Mouse (Mus musculus): ENCODE measurements at regions not wholly inside any gene's neighbourhood (a gene's known extent, or its start where the extent isn't known, plus 50 kb on each side); places are given as distances from the start of the nearest gene placed in this dataset.

DNA sequence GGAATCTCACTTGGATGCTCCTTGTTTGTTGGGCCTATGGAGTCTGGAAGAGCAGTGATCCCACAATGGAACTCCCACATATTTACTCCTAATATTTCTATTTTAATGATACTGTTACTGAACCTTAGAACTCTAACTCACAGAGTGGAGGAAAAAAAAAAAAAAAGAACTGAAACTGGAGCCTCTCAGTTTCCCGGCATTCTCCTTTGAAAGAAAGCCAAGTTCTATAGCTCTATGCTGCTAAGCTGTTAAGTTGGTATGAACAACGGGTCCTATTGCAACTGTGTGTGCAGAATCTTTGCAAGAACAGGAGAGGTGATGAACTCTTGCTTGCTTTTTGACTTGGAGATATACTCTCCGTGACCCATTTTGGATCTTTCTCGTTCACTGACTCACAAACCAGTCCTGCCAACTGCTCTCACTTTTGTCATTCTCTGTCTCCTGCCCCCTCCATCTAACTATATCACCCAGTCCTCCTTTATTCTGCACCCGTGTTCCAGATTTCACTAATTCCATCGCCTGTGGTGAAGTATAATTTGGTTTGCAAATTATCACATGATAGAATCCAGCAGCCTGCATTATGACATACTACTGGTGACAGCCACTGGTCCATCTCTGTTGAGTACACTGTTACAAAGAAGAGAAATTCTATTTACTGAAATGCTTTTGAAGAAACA is 92.6 kb upstream of the Ctsc start:
- DNase-seq (ENCODE audit: low spot score) (no peak), ATAC-seq (ENCODE audit: low FRiP score) (no peak)
- 84% methylated on average over 6 of the region's 6 CpGs for WGBS
- no peak overlapping the region for H3K9ac ChIP-seq (ENCODE audit: low read depth, low read length)
- H3K27ac ChIP-seq (ENCODE audit: low read depth, low read length), result no peak overlapping the region
- H3K36me3 ChIP-seq (ENCODE audit: control insufficient read depth, insufficient read depth, low read length), result no peaks in the 10 kb centered on the region
- H3K27me3 ChIP-seq (ENCODE audit: control insufficient read depth, insufficient read depth, low read length), result no peaks in the 10 kb centered on the region
- H3K9me3 ChIP-seq (ENCODE audit: control insufficient read depth, low read length), result no peaks in the 10 kb centered on the region
- H3K4me3 ChIP-seq (ENCODE audit: low read depth, low read length), result no peak overlapping the region
- no peaks in the 10 kb centered on the region for H3K4me1 ChIP-seq (replicated peaks; ENCODE audit: control insufficient read depth, insufficient read depth, low read length)
- no peak overlapping the region for H3K4me2 ChIP-seq (replicated peaks; ENCODE audit: low read depth, low read length)

GRCm38 (mm10) chr7:88187555-88187954 is 90.3 kb upstream of the Ctsc start:
- 74% methylated on average over 2 of the region's 2 CpGs for WGBS
- Histone ChIP-seq H3K9me3 (ENCODE audit: control insufficient read depth, low read length) (no peaks in the 10 kb centered on the region), H3K4me2 (replicated peaks; ENCODE audit: low read depth, low read length) (no peak overlapping the region), H3K9ac (ENCODE audit: low read depth, low read length) (no peak overlapping the region), H3K27ac (ENCODE audit: low read depth, low read length) (no peak overlapping the region), H3K4me1 (replicated peaks; ENCODE audit: control insufficient read depth, insufficient read depth, low read length) (no peaks in the 10 kb centered on the region), H3K4me3 (ENCODE audit: low read depth, low read length) (no peak overlapping the region), H3K27me3 (ENCODE audit: control insufficient read depth, insufficient read depth, low read length) (no peaks in the 10 kb centered on the region), H3K36me3 (ENCODE audit: control insufficient read depth, insufficient read depth, low read length) (no peaks in the 10 kb centered on the region)
- ATAC-seq (ENCODE audit: low FRiP score) (no peak), DNase-seq (ENCODE audit: low spot score) (no peak)

DNA sequence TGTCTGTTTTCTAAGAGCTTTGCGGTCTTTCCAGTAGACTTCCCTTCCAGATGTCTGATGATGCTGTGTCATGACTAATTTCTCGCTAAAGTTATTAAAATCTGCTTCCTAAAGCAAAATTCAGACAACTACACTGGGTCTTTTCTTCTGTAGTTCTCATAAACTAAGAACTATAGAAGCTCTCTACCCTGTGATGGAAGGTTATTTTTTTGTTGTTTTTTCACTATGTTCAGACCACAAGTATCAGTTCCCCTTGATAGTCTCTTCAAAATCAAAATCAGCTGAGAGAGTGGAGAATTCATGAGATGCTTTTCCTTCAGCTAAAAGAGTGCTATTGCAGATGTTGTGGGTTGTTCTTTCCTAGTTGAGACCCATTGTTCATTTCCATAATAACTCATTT is 85.1 kb upstream of the Ctsc start:
- no peak overlapping the region for H3K27ac ChIP-seq (ENCODE audit: low read depth, low read length)
- DNase-seq (ENCODE audit: low spot score) (no peak), ATAC-seq (ENCODE audit: low FRiP score) (no peak)
- no peaks in the 10 kb centered on the region for H3K9me3 ChIP-seq (ENCODE audit: control insufficient read depth, low read length)
- H3K4me2 ChIP-seq (replicated peaks; ENCODE audit: low read depth, low read length), result no peak overlapping the region
- H3K9ac ChIP-seq (ENCODE audit: low read depth, low read length), result no peak overlapping the region
- 90% methylated on average over 2 of the region's 2 CpGs for WGBS
- no peaks in the 10 kb centered on the region for H3K4me1 ChIP-seq (replicated peaks; ENCODE audit: control insufficient read depth, insufficient read depth, low read length)
- no peaks in the 10 kb centered on the region for H3K36me3 ChIP-seq (ENCODE audit: control insufficient read depth, insufficient read depth, low read length)
- H3K4me3 ChIP-seq (ENCODE audit: low read depth, low read length), result no peak overlapping the region
- no peaks in the 10 kb centered on the region for H3K27me3 ChIP-seq (ENCODE audit: control insufficient read depth, insufficient read depth, low read length)

DNA sequence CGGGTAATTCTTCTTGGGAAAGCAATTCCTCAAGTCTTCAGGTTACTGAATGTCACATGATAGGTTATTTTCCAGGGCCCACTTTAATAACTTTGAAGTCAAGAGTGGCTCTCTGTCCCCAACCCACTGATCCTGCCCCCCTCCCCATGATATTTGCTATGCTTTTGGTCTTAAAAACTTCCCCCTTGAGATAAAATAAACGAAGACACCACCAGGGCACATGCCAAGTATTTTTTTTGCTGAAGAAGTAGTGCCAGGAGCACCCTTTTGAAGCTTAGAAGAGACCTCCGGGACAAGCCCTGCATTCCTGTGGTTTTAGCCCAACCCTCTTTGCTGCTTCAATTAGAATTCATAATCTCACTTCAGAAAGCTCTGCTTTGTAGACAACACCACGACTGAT is 78.8 kb upstream of the Ctsc start:
- H3K4me2 ChIP-seq (replicated peaks; ENCODE audit: low read depth, low read length), result no peak overlapping the region
- no peak for ATAC-seq (ENCODE audit: low FRiP score)
- H3K4me1 ChIP-seq (replicated peaks; ENCODE audit: control insufficient read depth, insufficient read depth, low read length), result no peaks in the 10 kb centered on the region
- no peaks in the 10 kb centered on the region for H3K27me3 ChIP-seq (ENCODE audit: control insufficient read depth, insufficient read depth, low read length)
- no peak overlapping the region for H3K27ac ChIP-seq (ENCODE audit: low read depth, low read length)
- H3K36me3 ChIP-seq (ENCODE audit: control insufficient read depth, insufficient read depth, low read length), result no peaks in the 10 kb centered on the region
- H3K9me3 ChIP-seq (ENCODE audit: control insufficient read depth, low read length), result no peaks in the 10 kb centered on the region
- no peak overlapping the region for H3K4me3 ChIP-seq (ENCODE audit: low read depth, low read length)
- WGBS, result 59% methylated on average over 4 of the region's 4 CpGs
- no peak for DNase-seq (ENCODE audit: low spot score)
- H3K9ac ChIP-seq (ENCODE audit: low read depth, low read length), result no peak overlapping the region

- Histone ChIP-seq H3K4me2 (replicated peaks; ENCODE audit: low read depth, low read length) (no peak overlapping the region), H3K4me1 (replicated peaks; ENCODE audit: control insufficient read depth, insufficient read depth, low read length) (no peaks in the 10 kb centered on the region), H3K27me3 (ENCODE audit: control insufficient read depth, insufficient read depth, low read length) (no peaks in the 10 kb centered on the region), H3K9me3 (ENCODE audit: control insufficient read depth, low read length) (no peaks in the 10 kb centered on the region), H3K4me3 (ENCODE audit: low read depth, low read length) (no peak overlapping the region), H3K36me3 (ENCODE audit: control insufficient read depth, insufficient read depth, low read length) (no peaks in the 10 kb centered on the region), H3K27ac (ENCODE audit: low read depth, low read length) (no peak overlapping the region), H3K9ac (ENCODE audit: low read depth, low read length) (no peak overlapping the region)
- 86% methylated on average over 5 of the region's 5 CpGs for WGBS
- no peak for DNase-seq (ENCODE audit: low spot score)
- ATAC-seq (ENCODE audit: low FRiP score), result no peak
These were observed 77.9 kb upstream of the Ctsc start for GRCm38 (mm10) chr7:88199929-88200538.

DNA sequence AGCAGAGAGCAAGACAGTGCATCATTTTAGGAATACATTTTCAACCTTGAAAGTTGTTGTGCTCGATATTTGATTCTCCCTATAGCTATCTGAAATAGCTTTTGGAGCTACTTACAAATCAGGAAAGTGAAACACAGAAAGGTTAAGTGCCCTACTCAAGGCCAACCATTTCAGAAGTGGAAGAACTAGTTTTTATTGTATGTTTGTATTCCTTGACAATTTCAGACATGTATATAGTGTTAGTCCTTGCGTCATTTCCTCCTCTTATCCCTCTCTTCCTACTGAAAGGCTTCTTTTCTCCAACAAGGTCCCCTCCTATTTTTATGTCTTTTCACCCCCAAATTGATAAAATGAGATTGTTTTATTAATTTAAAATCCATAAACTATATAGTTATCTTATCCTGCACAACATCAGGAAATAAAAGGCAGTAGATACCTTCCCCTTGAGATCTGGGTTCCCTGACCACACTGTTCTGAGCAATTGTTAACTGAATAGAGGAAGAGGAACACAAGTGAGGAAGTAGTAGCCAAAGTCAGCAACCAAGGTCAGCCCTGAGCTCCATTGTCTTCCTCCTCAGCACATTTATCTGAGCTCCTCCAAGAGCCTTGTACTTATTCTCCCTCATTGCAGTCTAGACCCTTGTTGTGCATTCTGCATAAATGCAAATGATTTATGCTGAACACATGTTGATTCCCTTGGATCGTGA is 76.1 kb upstream of the Ctsc start:
- H3K27ac ChIP-seq (ENCODE audit: low read depth, low read length), result no peak overlapping the region
- H3K4me2 ChIP-seq (replicated peaks; ENCODE audit: low read depth, low read length), result no peak overlapping the region
- no peaks in the 10 kb centered on the region for H3K27me3 ChIP-seq (ENCODE audit: control insufficient read depth, insufficient read depth, low read length)
- H3K4me1 ChIP-seq (replicated peaks; ENCODE audit: control insufficient read depth, insufficient read depth, low read length), result no peaks in the 10 kb centered on the region
- H3K9me3 ChIP-seq (ENCODE audit: control insufficient read depth, low read length), result no peaks in the 10 kb centered on the region
- WGBS, result 91% methylated on average over 3 of the region's 3 CpGs
- ATAC-seq (ENCODE audit: low FRiP score) (no peak), DNase-seq (ENCODE audit: low spot score) (no peak)
- no peak overlapping the region for H3K9ac ChIP-seq (ENCODE audit: low read depth, low read length)
- no peaks in the 10 kb centered on the region for H3K36me3 ChIP-seq (ENCODE audit: control insufficient read depth, insufficient read depth, low read length)
- H3K4me3 ChIP-seq (ENCODE audit: low read depth, low read length), result no peak overlapping the region

DNA sequence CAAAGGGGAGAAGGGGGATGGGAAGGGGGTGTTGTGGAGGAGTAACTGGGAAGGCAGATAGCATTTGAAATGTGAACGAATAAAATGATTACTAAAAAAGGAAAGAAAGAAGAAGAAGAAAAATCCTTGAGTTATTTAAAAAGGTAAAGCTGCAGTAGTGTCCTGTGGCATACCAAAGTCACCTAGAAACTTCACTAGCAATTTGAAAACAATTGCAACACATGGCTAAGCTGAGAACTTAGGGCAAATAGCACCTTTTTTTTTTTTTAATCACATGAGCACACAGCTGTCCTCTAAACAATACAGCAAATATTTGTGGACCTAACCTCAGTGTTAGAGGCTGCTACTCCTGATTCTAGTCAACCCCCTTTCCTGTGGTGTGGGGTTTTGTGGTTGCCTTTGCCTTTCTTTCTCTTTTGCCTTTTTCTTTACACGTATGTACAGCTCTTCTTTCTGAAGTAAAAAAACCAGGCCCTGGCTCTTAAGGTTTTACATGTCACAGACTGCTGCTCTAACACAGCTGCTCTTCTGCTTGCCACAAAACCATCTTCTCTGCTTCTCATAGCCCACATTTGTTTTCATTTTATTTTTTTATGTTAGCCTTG is 71.6 kb upstream of the Ctsc start:
- 0 out of 2 replicates have a peak, but pooled peaks have one; percentile 21 for ATAC-seq (ENCODE audit: low FRiP score)
- peak; percentile 4 for DNase-seq (ENCODE audit: low spot score)
- Histone ChIP-seq H3K27ac (ENCODE audit: low read depth, low read length) (no peak overlapping the region), H3K4me1 (replicated peaks; ENCODE audit: control insufficient read depth, insufficient read depth, low read length) (no peaks in the 10 kb centered on the region), H3K4me2 (replicated peaks; ENCODE audit: low read depth, low read length) (no peak overlapping the region), H3K9ac (ENCODE audit: low read depth, low read length) (no peak overlapping the region), H3K27me3 (ENCODE audit: control insufficient read depth, insufficient read depth, low read length) (no peaks in the 10 kb centered on the region), H3K36me3 (ENCODE audit: control insufficient read depth, insufficient read depth, low read length) (no peaks in the 10 kb centered on the region), H3K4me3 (ENCODE audit: low read depth, low read length) (no peak overlapping the region), H3K9me3 (ENCODE audit: control insufficient read depth, low read length) (no peaks in the 10 kb centered on the region)
- 53% methylated on average over 2 of the region's 2 CpGs for WGBS

DNA sequence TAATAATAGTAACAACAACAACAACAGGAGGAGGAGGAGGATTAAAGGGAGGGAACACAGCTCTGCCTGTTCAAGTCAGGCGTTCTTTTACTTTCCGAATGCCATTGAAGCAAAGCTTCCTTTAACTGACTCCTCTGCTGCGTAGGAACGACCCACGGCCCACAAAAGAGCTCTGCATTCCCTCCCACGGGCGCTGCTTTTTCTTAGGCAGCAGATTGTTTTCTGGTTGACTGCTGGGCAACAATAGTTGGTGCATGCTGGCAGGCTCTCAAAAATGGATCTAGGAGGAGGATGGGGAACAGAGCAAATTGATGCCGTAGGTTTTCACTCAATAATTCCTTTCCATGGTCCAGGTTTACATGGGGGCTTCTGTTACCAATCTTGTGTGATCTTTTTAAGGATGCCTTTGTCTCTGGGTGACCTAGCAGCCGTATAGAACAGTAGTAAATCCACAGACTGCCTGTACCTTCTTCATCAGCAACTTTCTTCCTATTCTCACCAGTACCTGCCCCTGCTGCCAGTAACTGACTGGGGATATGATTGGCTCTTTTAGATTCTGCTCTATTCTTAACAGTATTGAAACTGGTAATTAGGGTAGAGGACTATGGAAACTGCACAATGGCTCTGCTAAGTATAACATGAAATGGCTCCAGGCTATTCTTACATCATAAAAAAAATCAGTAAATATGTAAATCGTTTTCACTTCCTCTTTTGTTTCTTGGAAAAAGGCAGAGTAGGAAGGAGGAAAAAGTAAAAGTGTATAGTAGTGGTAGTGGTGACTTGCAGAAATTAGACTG is 70.8 kb upstream of the Ctsc start:
- ATAC-seq (ENCODE audit: low FRiP score) (peak; percentile 72), DNase-seq (ENCODE audit: low spot score) (peak; percentile 48)
- 30% methylated on average over 10 of the region's 10 CpGs for WGBS
- Histone ChIP-seq H3K4me3 (ENCODE audit: low read depth, low read length) (no peak overlapping the region), H3K4me2 (replicated peaks; ENCODE audit: low read depth, low read length) (0 out of 2 replicates have a peak overlapping the region, but pooled peaks have one; percentile 11), H3K9ac (ENCODE audit: low read depth, low read length) (no peak overlapping the region), H3K27ac (ENCODE audit: low read depth, low read length) (no peak overlapping the region), H3K4me1 (replicated peaks; ENCODE audit: control insufficient read depth, insufficient read depth, low read length) (no peaks in the 10 kb centered on the region), H3K36me3 (ENCODE audit: control insufficient read depth, insufficient read depth, low read length) (no peaks in the 10 kb centered on the region), H3K27me3 (ENCODE audit: control insufficient read depth, insufficient read depth, low read length) (no peaks in the 10 kb centered on the region), H3K9me3 (ENCODE audit: control insufficient read depth, low read length) (no peaks in the 10 kb centered on the region)

Data from hindbrain, embryonic 11.5 days (tissue).